ENCODE assay signal across 18 mouse cellular contexts in the genomic region with DNA sequence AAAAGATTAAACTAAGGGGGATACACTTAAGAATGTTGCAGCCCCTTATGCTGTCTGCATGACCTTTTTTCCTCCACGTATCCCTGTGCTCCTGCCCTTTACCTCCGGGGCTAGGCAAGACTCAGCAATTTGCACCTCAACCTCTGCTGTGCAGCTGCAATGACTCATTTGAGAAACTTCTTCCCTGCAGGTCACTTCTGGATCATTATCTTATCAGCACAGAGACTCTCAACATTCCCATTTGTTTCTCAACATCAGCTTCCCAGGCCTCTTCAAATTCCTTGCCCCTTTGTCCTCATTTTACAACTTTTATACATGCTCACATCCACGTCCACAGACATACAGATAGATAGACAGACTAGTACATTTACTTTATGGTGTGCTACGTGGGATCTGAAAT. TPM values are rescaled to one million over a fixed set of nuclear protein-coding genes. Genes with fewer than 3 reads are reported as not detected.
"Had no signal": no experiment of that assay in that cellular context is flagged by ENCODE, and none has a peak within 500 bp of the region (broad histone marks: within the 10 kb centered on the region; RNA-seq: fewer than 3 reads in every experiment).

No protein-coding gene starts in this region.

- H3K27me3 ChIP-seq: midbrain, embryonic 12.5 days; neural tube, embryonic 12.5 days; stomach, embryonic 15.5 days had no signal

- DNase-seq: lung, adult 18-20 months; lung, embryonic 14.5 days; lung, postnatal 4 days; midbrain, embryonic 14.5 days; right cerebral cortex, postnatal 14 days; thymus, adult 2 months; thymus, postnatal 25 days; thymus, postnatal 4 days had no signal

- H3K4me1 ChIP-seq: midbrain, embryonic 10.5 days; midbrain, embryonic 12.5 days; neural tube, embryonic 12.5 days; stomach, embryonic 15.5 days had no signal

- H3K27ac ChIP-seq: midbrain, embryonic 10.5 days; midbrain, embryonic 12.5 days; neural tube, embryonic 12.5 days; stomach, embryonic 15.5 days; stomach, postnatal 0 days had no signal

- H3K4me3 ChIP-seq: midbrain, embryonic 10.5 days; midbrain, embryonic 12.5 days; neural tube, embryonic 12.5 days; stomach, embryonic 15.5 days had no signal

- H3K4me2 ChIP-seq: lung, embryonic 14.5 days; midbrain, embryonic 12.5 days; neural tube, embryonic 12.5 days; stomach, embryonic 15.5 days had no signal

- H3K9ac ChIP-seq: lung, embryonic 14.5 days; midbrain, embryonic 12.5 days; neural tube, embryonic 12.5 days; stomach, embryonic 15.5 days had no signal

- H3K36me3 ChIP-seq: midbrain, embryonic 10.5 days; midbrain, embryonic 12.5 days; neural tube, embryonic 12.5 days; stomach, embryonic 15.5 days had no signal

- H3K9me3 ChIP-seq: midbrain, embryonic 10.5 days; midbrain, embryonic 12.5 days; neural tube, embryonic 12.5 days; stomach, embryonic 15.5 days had no signal

- ATAC-seq: midbrain, embryonic 16.5 days had no signal

RNA-seq across cellular contexts. Expression of gene Hdx, which starts 51.9 kb away (rescaled TPM):
- total RNA-seq: megakaryocyte, adult 5-6 weeks; megakaryocyte-erythroid progenitor cell, adult 5-6 weeks; monocyte, adult 5-6 weeks; neutrophil, adult 5-6 weeks had no signal
